Mouse (Mus musculus): Measurements from ENCODE around the gene Tbc1d1.

The Tbc1d1 gene

GRCm38 (mm10) chr5:64281674-64282073, 125.6 kb downstream of the Tbc1d1 start:
- DNase-seq = no peak

- DNase-seq = no peak
Observed at GRCm38 (mm10) chr5:64282594-64282993, 126.5 kb downstream of the Tbc1d1 start.

GRCm38 (mm10) chr5:64285289-64285688, 129.2 kb downstream of the Tbc1d1 start:
- no peak for DNase-seq

GRCm38 (mm10) chr5:64285851-64286250, 129.7 kb downstream of the Tbc1d1 start:
- DNase-seq = no peak

- no peak for DNase-seq
Observed at GRCm38 (mm10) chr5:64287287-64287686, 131.2 kb downstream of the Tbc1d1 start.

GRCm38 (mm10) chr5:64288031-64288928, 132.2 kb downstream of the Tbc1d1 start:
- DNase-seq = no peak

- DNase-seq = peak; percentile 59
Observed at GRCm38 (mm10) chr5:64289202-64290060, 133.3 kb downstream of the Tbc1d1 start.

- no peak for DNase-seq
Observed at GRCm38 (mm10) chr5:64290061-64290345, 133.9 kb downstream of the Tbc1d1 start.

GRCm38 (mm10) chr5:64291657-64292056, 135.6 kb downstream of the Tbc1d1 start:
- DNase-seq = no peak

GRCm38 (mm10) chr5:64295621-64296020, 139.5 kb downstream of the Tbc1d1 start:
- DNase-seq = no peak

GRCm38 (mm10) chr5:64296328-64296727, 140.2 kb downstream of the Tbc1d1 start:
- DNase-seq = no peak

- DNase-seq = no peak
Observed at GRCm38 (mm10) chr5:64297100-64297499, 141.0 kb downstream of the Tbc1d1 start.

- no peak for DNase-seq
Observed at GRCm38 (mm10) chr5:64298331-64299036, 142.4 kb downstream of the Tbc1d1 start.

- no peak for DNase-seq
Observed at GRCm38 (mm10) chr5:64299508-64300324, 143.6 kb downstream of the Tbc1d1 start.

- no peak for DNase-seq
Observed at GRCm38 (mm10) chr5:64301246-64301645, 145.1 kb downstream of the Tbc1d1 start.

GRCm38 (mm10) chr5:64307289-64307688, 151.2 kb downstream of the Tbc1d1 start:
- no peak for DNase-seq

GRCm38 (mm10) chr5:64312295-64312694, 156.2 kb downstream of the Tbc1d1 start:
- no peak for DNase-seq

GRCm38 (mm10) chr5:64313481-64313880, 157.4 kb downstream of the Tbc1d1 start:
- DNase-seq = no peak

- no peak for DNase-seq
Observed at GRCm38 (mm10) chr5:64314288-64315052, 158.4 kb downstream of the Tbc1d1 start.

- DNase-seq = no peak
Observed at GRCm38 (mm10) chr5:64315088-64315487, 159.0 kb downstream of the Tbc1d1 start.

GRCm38 (mm10) chr5:64323286-64323685, 167.2 kb downstream of the Tbc1d1 start:
- DNase-seq = no peak

GRCm38 (mm10) chr5:64324353-64324752, 168.2 kb downstream of the Tbc1d1 start:
- DNase-seq = no peak

All from cerebellum, adult 11 months (tissue).